Mouse (Mus musculus): Measurements from ENCODE around the gene Crim1. TPM values are rescaled to one million over a fixed set of nuclear protein-coding genes. Genes with fewer than 3 reads are reported as not detected.

Gene Crim1
- total RNA-seq, 2 experiments from 2014 or later = 25.0 to 25.6 TPM

DNA sequence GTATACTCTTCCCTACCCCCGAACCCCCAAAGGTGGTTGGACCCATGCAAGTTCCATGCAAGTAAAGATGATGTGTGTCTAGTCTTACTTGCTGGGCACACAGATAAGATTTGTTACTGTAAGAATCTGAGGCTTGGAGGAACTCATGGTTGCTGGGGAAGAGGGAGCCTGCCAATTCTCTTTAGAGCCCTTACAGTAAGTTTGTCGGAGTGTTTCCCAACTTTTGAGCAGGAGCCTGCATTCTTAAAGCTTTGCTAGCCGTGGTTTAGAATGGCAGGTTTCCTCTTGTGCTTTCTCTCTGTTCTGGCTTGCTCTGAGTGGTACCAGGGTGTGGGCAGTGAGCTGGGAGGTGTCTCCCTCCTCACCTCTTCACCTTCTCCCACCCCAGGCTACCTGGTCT lies 7.2 kb downstream of the Crim1 start:
- intact Hi-C loops (cut with DNase I) = no loop called here
- DNase-seq = no peak

DNA sequence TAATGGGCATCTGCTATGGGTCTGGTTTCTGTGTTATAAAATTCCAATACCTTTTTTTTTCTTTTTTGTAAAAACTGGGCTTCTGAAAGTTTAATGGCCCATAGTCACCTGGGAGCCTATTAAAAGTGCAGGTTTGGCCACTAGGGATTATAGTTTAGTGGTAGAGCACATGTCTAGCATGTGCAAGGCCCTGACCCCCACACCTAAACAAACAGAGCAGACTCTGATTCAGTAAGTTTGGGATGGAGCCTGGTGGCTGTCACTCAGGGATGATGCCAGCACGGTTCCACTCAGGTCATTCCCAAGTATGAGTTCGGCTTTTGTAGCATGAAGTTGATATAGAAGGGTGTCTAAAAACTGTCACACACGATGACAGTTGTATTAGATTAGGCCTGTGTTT lies 8.8 kb downstream of the Crim1 start:
- intact Hi-C loops (cut with DNase I) = no loop called here
- no peak for DNase-seq

DNA sequence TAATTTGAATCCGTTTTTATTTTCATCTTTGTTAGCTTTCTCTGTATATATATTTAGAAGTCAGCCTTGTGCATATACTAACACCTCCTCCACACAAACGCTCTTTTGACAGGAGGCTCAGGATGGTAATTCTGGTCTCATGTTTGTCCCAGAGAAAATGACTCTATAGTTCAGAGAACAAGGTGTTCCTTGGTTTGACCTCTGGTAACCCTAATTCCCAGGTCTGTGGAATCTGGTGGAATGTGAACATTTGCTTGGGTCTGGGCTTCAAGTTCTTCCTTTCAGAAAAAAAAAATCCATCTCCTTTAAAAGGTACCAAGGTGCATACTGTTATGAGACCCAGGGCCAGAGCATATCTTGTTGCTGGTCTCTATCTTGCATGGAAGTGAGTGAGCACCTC lies 9.6 kb downstream of the Crim1 start:
- intact Hi-C loops (cut with DNase I) = no loop called here
- DNase-seq = no peak

DNA sequence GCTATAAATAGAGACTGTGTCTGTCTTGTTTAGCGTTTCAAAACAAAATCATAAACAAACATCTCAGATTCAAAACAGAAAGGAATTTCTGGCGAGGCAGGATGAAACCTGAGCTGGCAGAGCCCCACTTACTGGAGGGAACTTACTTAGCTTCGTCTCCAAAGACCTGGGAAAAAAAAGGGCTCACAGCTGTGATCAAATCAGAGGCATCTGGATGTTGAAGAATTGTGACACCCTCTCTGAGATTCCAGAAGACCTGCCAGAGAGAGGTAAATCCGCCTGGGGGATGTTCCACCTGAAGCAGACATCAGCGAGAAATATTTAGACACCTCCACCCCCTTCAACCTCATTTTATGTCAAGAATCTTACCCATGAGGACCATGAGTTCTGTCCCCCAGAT lies 11.8 kb downstream of the Crim1 start:
- no peak for DNase-seq
- intact Hi-C loops (cut with DNase I) = no loop called here

DNA sequence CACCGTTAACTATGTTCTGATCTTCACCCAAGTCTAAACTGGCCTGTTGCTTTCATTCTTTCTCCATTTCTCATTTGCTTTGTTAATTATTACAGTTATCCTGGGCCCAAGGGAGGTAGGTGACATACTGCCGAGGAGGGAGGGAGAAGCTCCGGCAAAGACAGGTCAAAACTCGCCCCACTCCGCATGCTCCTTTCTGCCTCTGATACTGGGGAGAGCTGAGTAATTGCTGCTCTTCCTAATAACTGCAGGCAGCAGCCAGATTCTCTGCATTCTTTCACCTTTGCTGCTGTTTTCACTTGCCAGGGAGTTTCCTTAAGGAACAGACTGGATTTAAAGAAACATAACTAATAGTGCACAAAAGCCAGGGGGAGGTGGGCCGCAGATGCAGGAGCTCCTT lies 13.1 kb downstream of the Crim1 start:
- no peak for DNase-seq
- intact Hi-C loops (cut with DNase I) = no loop called here

DNA sequence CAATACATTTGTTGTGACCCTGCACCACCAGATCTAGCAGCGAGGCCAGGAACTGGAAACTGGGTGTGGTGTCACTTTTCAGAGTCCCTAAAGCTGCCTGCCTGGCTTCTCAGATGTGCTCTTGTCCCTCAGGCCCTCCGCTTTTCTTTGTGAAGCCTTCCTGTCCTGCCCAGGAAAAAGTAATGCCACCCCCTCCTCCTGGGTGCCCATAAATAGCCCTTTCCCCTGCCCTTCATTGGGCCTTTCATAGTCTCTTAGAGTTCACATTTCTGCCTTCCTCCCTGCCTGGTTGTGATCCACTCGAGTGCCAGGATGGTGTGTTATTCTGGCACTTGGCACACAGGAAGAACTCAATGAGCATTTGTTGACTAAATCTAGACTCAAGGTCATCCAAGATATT lies 16.5 kb downstream of the Crim1 start:
- DNase-seq = peak in 1 of 2 experiments; percentile 16

DNA sequence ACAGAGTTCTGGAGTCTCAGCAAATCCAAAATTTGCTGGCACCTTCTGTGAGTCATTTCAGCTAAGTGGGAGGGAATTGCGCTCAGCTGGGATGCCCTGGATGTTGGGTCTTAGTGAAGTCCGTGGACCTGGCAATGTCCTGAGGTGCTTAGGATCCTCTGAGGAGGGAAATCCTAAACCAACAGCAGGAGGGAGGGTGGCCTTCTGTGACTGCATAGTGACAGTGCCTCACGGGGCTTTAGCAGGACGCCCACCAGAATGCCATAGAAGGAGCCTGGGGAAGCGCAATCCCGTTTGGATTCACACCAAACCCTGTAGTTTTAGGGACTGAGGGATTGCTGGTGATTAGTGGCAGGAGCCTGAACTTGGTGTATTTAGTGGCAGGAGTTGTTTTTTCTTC lies 17.4 kb downstream of the Crim1 start:
- intact Hi-C loops (cut with DNase I) = no loop called here
- no peak for DNase-seq

More for the DNA sequence above, 16.5 kb downstream of the Crim1 start:
- intact Hi-C loops (cut with DNase I) = no loop called here

DNA sequence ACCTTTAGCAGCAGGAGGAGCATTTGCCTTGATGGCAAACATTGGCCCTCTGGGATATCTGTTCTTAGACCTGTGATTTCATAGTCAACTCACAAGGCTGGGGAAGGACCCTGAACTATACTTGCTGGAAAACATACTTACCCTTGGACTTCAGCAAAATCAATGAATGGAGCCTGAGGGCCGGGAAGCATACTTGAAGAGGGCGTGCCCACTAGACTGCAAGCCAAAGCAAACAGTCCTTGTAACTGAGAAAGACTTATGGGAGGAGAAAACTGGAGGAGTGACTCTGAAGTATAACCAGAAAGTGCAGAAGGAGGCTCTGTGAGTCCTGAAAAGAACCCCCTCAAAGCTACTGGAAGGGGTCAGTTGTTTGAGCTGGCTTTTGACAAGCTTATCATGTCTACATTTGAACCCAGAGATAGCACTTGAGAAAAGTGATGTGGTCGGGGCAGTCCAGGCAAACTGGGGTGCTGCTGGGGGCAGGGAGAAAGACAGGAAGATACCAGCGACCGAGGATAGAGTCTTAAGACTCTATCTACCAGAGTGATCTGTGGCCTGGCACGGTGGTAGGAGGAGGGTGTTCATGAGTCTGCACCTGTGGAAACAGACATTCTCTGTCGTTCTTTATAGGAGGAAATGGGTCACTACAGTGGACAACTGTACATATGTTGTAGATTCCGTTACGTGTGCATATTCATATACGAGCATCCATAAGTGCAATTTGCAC lies 18.6 kb downstream of the Crim1 start:
- no peak for DNase-seq
- intact Hi-C loops (cut with DNase I) = no loop called here

DNA sequence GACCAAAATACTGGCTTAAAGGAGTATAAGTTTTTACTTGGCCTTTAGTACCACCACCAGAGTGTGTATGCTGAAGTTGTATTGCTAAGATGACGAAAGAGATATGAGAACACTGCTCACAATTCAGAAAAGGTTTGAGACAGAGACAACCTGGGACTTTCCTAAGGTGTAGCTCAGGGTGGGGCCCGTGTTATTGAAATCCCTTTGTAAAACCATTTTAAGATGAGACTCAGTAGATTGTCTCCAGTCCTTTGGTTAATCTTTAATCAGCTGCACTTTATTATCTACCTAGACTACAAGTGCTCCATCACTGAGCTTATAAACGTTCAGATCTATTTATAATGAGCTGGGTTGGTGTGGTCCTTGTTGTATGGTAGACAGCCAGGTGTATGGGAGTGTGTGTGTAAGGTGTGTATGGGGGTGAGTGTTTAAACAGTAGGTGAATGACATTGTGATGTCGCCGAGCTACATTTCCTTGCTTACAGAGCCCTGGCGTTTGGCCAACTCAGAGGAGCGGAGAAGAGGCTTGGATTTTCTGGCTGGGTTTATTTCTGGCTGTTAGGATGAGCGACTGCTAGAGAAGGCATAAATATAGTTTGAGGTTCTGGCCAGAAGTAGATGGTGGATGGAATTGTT lies 21.1 kb downstream of the Crim1 start:
- intact Hi-C loops (cut with DNase I) = no loop called here
- no peak for DNase-seq

DNA sequence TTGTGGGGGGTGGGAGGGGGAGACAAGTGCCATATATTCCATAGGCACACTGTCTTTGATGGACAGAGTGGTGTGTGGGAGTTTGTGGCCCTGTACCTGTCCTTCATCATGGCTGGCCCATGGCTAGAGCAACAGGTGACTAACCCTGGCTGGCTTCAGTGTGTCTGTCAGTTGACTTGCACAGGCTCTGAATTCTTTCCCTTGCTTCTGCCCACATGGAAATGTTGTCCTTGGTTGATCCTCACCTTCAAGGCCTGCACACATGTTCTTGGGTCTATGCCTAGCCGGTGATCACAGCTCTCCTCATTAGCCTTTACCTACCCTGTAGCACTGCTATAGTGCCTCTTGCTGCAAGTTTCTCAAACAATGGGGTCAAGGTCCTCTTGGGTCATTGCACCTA lies 21.8 kb downstream of the Crim1 start:
- intact Hi-C loops (cut with DNase I) = no loop called here
- no peak for DNase-seq

DNA sequence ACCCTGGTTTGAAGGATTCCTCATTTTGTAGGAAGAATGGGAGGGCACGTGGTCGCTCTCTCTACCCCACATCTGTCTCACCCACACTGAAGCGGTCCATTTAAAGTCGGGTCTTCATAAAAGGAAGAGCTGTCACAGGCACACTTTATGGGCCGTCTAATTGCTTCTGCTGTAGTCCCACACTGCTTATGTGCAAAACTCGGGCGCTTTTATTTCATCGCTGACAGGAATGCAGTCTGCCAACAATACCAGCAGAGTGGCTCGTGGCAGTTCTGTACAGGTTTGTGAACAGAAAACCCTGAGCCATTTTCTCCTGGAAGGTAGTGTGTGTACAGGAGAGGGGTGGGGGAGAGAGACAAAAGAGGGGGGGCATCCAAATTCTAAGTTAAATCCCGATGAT lies 23.9 kb downstream of the Crim1 start:
- no peak for DNase-seq
- intact Hi-C loops (cut with DNase I) = no loop called here

DNA sequence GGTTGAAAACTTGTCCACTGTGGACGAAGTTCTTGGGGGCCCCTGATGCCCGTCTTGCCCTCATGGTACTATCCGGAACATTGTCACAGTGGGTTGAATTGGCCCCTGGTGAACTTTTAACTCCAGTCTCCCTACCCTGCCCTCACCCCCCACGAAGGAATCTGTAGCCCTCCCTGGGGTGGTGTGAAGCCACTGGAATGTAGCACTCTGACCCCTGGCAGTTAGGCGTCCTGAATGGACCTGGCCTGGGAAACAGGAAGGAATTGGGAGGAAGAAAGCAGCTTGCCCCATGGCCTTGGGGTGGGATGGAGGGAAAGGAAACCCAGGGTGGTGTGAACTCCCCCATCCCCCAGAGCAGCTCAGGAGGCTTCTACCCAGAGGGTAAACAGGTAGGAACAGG lies 25.5 kb downstream of the Crim1 start:
- DNase-seq = no peak

DNA sequence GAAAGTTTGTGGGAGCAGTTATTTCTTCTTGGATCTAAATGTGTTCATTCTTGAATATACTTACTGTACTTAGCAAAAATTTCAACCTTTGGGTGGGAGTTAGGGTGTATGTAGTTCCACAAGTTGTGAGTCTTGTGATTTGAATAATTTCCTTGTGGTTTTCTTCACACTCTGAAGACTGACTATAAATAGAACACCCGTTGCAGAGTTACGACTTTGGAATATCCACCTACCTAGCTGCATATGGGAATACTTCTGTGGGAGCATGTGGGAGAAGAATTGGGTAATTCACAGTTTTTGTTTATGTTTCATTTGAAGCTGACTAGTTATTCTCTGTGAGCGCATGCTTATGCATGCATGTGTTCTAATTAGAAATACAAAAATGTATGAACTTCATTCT lies 27.2 kb downstream of the Crim1 start:
- intact Hi-C loops (cut with DNase I) = no loop called here
- DNase-seq = no peak

More for the DNA sequence above, 25.5 kb downstream of the Crim1 start:
- intact Hi-C loops (cut with DNase I) = no loop called here

DNA sequence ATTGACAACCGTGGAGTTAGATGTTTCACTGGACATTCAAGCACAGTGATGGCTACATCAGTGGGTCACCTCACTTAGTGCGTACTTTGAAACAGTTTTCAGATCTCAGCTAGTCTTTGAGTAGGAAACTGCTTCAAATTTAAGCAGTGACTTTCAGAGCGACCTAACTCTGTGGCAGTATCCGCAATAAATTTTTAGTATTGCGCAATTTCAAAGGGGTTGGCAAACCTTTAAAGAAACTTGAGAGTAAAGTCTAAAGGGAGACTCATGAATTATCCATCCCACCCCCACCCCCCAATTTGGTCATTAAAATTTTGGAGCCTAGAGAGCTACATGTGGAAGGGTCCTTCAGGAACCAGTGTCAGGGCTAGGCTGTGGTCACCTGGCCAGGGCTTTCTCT lies 31.5 kb downstream of the Crim1 start:
- DNase-seq = no peak
- intact Hi-C loops (cut with DNase I) = no loop called here

DNA sequence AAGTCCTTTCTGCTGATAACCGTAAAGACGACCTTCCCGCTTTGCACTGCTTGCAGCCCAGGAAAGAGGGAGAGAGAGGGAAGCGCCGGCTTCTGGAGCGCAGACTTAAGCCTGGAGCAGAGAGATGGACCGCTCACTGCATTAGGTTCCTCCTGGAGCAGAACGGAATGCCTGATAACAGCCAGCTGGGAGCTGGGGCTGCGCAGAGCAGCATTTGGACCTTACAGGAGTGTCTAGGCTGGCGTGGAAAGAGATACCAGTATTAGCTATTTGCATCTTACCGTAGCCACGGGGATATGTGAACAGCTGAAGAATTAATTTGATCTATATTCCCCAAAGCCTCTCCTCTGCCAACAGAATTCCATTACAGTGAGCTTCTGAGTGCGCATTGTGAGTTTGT lies 32.7 kb downstream of the Crim1 start:
- intact Hi-C loops (cut with DNase I) = no loop called here
- no peak for DNase-seq

DNA sequence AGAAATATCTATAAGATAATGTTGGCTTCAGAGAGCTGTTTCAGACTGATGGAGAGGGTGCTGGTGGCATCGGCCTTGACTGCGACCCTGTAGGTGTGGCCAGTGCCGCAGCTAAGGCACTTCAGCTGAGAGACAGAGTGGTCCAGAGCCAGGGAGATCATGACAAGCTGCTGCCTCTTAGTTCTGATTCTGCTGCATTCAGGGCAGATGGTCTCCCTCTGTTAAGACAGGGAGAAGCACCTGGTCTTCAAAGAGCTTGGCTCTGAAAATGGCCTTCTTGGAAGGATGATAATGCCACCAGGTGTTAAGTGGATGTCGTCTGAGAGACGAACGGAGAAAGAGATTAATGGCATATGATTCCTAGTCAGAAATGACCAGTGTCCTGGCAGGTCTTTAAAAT lies 33.8 kb downstream of the Crim1 start:
- no peak for DNase-seq
- intact Hi-C loops (cut with DNase I) = no loop called here

DNA sequence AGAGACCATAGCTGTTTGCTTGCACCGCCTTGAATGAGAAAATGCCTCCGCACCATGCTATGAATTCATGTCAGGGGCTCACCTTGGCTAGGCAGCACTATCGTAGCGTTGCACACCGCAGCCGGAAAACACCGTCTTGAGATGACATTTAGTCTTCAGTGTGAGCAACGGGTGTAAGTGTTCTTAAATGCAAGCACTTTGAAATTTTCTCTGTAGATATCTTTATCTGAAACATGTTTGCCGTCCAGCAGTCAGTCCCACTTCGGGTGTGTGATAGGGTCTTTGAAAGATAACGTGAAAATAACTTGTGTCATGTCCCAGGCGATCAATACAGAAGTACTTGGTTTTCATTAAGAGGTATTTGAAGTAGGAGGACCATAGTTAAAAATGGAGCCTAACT lies 36.1 kb downstream of the Crim1 start:
- intact Hi-C loops (cut with DNase I) = no loop called here
- DNase-seq = no peak

DNA sequence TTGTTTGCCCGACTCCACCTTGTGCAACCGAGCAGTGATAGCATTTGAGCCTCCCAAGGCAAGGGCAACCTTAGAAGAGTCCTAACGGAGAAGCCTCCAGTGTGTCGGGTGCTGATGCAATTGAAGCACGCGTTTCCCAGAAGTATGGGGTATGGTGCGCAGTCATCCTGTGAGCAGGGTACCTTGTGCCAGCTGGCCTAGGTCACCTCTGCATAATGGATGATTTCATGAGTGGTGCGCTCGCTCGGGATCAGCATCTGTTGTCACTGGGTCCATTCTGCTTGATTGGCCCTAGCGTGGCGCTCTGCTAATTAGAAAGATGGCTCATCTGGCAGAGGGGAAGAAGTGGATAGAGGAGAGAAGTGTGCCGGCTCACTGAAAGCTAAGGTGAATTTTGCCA lies 37.9 kb downstream of the Crim1 start:
- intact Hi-C loops (cut with DNase I) = no loop called here
- DNase-seq = no peak

DNA sequence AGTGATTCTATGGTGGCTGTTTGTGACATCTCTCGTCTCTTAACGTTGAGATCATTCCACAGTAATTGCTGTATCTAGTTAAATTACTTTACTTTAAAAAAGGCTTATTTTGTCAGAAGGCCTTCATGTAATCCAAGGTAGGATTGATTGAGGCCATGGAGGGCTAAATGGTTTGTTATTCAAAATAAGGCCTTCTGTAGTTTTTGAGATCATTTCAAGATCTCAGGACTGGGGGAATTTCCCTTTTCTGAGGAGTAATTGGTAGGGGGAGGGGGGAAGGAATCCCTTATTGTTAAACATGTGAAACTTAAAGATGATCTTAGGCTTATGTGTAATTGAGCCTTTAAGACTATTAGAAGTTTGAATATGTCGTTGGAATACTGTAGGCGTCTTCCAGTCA lies 40.1 kb downstream of the Crim1 start:
- intact Hi-C loops (cut with DNase I) = no loop called here
- no peak for DNase-seq

DNA sequence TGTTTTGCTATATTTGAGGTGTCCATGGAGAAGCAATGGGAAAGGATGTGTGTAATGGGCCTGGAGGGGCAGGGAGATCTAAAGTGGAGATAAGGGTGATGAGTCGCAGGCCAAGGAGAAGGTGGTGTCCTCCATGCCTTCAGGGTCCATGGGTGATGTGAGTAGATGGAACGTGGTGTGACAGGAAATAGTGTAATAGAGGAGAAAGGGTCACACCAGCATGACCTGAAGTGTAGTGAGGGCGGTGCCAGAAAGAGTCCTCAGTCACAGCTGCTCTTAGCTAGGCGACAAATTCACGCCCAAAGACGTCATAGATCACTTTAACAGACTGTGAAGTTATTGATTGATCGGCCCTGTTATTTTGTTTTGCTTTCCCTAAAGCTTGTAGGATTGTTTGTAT lies 41.2 kb downstream of the Crim1 start:
- intact Hi-C loops (cut with DNase I) = no loop called here
- DNase-seq = no peak

DNA sequence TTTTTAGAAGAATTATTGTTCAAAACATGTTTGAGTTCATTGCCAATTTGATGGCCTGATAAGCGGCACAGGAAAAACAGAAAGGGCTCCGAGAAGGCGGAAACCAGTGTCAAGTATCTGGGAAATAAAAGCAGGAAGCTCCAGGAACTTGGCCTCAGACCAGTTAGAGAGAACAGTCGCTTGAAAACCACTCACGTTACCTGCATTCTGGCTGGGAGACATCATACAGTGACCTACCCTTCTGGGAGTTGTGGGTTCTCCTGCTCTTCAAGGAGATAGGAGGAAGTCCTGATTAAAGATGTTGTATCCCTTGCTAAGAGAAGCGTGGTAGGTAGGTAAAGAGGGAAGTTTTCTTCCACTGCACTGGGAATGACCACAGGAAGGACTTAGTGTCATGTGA lies 44.7 kb downstream of the Crim1 start:
- intact Hi-C loops (cut with DNase I) = no loop called here
- DNase-seq = no peak

DNA sequence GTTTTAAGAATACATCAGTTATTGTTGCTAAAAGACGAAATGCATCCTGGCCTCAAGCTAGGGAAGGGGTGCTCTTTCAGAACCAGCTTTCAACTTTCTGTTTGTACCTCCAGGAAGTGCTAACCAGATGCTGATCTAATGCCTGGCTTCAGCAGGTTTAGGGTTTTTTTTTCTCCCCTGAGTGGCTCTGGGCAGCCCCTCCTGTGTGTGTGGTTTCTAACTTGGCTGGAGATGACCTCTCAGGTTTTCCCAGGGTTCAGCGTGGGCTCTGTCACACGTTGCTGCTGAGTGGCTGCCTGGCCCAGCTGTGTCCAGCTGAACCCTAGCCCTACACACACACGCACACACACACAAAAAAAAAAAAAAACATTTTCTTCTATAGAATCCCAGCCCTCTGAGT lies 45.4 kb downstream of the Crim1 start:
- intact Hi-C loops (cut with DNase I) = no loop called here
- no peak for DNase-seq

All from gastrocnemius, postnatal 36 days (tissue).